Mouse (Mus musculus) brain, adult 2 months (tissue): Measurements from ENCODE around the gene Scamp2.

Experiments
- DNase-seq: peaks from one replicate; pipeline ENCODE4 v3.0.0; 2011; ENCODE audit warnings: low read depth, low spot score

The Scamp2 gene

GRCm38 (mm10) chr9:57560861-57561710 lies at the start of gene Scamp2:
Gene Scamp2, plus strand, starts transcription at chr9:57560943.
- DNase-seq = peak; percentile 97

DNA sequence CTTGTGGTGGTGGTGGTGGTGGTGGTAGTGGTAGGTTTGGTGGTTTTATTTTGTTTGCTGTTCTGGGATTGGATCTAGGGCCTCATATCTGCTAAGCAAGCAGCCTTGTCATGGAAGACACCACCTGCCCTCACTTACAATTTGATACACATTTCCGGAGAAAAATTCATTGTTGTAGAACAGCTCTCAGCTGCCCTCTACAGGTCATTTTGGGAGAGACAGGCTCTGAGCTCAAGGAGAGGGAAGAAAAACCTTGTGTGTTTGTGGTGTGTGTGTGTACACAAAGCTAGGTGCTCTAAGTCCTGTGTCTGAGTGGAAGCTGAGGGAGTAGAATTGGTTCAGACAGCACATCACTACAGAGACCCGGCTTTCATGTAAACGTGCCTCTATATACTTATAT lies 43.6 kb upstream of the Scamp2 start:
- peak; percentile 88 for DNase-seq

DNA sequence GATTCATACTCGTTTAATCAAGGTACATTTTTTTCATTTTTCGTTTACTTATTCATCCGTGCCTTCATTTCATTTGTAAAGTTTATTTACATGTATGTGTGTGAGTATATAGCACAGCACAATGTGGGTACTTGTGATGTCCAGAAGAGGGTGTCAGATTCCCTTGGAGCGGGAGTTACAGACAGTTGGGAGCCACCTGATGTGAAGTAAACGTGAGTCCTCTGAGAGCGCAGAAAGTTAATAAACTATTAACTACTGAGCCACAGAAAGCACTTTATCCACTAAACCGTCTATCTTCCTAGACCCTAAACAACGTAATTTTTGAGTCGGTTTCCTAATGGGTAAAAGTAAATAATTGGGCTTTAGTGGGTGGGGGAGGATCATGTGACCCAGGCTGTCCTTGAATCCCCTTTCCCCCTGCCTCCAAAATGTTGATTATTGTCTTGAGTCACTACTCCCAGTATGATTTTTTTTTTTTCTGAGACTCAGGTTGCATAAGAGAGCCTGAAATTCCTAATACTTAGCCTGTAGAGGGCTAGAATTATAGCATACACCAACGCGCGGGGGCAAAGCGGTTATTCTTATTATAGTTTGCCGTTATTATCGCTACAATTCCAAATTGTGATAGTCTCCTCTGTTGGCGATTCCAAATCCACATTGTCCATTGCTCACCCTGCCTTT lies 40.2 kb upstream of the Scamp2 start:
- peak; percentile 53 for DNase-seq

GRCm38 (mm10) chr9:57521056-57521911 lies 39.5 kb upstream of the Scamp2 start, which contains the start of gene Cox5a:
Gene Cox5a, plus strand, starts transcription at chr9:57521274.
- DNase-seq = peak; percentile 98

GRCm38 (mm10) chr9:57522114-57522860 lies 38.5 kb upstream of the Scamp2 start:
- DNase-seq = no peak

GRCm38 (mm10) chr9:57522861-57523246 lies 37.9 kb upstream of the Scamp2 start:
- DNase-seq = no peak

- peak; percentile 63 for DNase-seq
Observed at GRCm38 (mm10) chr9:57523754-57524153, 37.0 kb upstream of the Scamp2 start.

GRCm38 (mm10) chr9:57524439-57524838 lies 36.3 kb upstream of the Scamp2 start:
- DNase-seq = no peak

DNA sequence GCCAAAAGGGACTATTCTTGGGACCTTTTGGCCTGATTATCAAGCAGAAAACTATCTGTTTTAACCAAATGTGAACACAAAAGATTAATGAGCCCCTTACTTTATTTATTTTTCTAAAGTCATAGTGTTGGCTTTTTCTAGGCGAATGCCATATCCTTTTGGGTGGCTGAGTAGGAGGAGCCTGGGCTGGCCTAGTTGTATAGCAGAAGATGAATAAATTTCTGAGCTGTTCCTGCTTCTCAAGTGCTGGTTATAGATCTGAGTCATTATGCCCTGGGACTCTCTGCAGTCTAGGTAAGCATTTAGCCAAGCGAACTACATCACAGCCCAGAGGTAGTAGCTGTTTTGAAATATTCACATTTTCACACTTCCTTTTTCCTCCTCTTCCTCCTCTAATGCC lies 35.2 kb upstream of the Scamp2 start:
- DNase-seq = peak; percentile 69

- DNase-seq = no peak
Observed at GRCm38 (mm10) chr9:57526435-57526834, 34.3 kb upstream of the Scamp2 start.

GRCm38 (mm10) chr9:57531946-57532345 lies 28.8 kb upstream of the Scamp2 start:
- no peak for DNase-seq

- DNase-seq = no peak
Observed at GRCm38 (mm10) chr9:57536362-57536761, 24.4 kb upstream of the Scamp2 start.

- DNase-seq = peak; percentile 95
Observed at GRCm38 (mm10) chr9:57537044-57537727, 23.6 kb upstream of the Scamp2 start, which contains the start of gene Fam219b. Gene Fam219b, plus strand, starts transcription at chr9:57537528.

DNA sequence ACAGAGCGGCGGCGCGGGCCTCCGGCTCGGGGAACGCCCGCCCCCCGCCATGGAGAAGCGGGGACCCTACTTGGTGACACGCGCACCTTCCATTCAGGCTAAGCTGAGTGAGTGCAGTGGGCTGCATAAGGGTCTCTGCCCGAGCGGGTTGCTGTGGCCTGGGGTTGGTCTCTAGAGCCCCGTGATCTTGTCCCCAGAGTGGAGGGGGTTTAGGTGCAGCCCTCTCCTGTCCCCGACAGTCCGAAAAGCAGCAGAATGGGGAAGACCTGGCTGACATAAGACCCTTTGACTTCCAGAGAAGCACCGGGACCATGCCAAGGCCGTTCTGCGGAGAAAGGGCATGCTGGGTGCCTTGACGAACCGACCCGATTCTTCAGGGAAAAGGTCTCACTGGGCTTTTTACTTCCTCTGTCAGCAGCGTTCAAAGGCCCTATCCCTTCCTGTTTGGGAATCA lies 23.0 kb upstream of the Scamp2 start:
- peak; percentile 58 for DNase-seq

GRCm38 (mm10) chr9:57539550-57539949 lies 21.2 kb upstream of the Scamp2 start:
- DNase-seq = no peak

DNA sequence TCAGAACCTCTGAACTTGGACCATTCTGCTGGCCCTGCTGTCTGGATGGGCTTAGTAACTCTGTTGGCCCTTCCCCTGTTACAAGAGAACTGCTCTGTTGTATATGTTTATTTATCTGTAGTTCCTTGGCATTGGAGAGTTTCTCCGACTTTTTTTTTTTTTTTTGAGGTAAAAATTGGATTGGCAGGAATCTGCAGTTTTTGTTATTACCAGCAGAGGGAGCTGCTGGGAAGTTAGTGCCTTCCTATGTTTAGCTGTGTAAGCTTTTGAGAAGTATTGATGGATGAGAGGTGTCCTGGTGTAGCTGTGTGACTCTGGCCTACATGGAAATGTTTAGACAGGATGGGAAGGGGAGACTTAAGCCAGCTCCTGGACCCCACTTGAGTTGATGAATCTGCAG lies 19.4 kb upstream of the Scamp2 start:
- DNase-seq = peak; percentile 72

DNA sequence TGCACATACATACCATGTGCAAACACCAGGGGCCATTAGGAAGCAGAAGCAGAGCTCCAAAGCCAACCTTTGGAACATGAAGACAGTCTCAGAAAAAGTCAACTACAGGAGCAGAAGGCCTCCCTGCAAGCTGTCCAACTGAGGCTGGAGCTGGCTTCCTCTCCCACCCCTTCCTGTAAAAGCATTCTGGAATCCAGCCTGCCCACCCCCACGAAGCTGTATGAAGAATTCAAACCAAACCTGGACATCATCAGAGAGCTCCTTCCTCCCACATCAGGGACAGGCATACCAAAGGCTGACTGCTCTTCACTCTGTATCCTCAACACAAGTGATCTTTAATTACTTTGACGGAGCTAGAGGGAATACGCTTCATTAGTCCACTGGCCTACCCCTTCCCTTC lies 16.8 kb upstream of the Scamp2 start:
- peak; percentile 57 for DNase-seq

DNA sequence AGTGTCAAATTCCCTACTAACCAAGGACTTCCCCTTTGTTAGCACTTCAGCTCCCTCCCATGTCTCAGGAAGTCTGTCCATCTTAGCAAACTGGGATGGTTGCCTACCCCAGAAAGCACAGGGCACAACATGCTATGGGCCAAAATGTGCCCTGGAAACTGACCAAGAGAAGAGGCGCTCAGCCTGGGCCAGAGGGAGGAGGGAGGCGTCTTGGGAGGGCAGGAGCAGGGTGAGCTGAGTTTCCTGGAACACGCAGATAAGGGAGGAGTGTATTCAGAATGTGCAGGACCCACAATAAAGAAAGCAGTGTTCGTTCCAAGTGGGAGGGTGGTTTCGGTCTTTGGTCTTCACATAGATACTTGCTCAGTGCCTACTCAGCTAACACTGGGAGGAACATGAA lies 13.5 kb upstream of the Scamp2 start:
- peak; percentile 55 for DNase-seq

DNA sequence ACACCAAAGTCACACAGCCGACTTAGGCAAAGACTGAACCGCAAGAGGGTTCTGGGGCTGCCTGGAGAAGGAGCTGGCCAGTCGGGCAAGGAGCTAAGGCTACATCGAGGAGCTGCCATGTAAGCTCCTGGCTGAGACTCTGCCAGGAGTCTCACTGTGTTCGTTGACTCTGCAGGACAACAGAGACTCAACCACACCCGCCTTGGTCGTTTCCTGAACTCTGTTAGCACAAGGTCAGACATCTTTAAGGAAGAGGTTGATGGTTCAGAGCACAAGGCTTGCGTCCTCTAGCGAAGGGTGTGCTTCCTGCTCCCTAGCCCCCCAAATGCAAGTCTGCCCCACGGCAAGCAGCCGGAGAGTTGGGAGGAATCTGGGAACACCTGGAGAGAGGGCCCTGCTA lies 12.9 kb upstream of the Scamp2 start:
- DNase-seq = no peak

DNA sequence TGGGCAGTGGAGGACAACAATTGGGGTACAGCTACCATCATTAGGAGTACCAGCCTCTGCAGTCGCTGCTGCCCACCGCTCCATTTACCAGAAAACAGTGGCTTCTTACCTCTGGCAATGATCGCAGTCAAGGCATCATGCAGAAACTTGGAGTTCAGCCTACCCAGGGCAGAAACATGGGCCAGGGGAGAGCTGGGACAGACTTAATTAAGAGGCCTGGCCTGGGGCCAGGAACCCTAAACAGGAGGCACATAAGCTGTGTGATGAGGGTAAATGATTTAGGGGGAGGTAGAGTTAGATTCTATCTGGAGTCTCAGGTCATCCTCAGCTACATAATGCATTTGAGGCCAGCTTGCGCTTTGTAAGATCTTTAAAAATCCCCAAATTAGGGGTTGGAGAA lies 11.6 kb upstream of the Scamp2 start:
- no peak for DNase-seq
